Mouse (Mus musculus): Measurements from ENCODE around the gene Anxa2. TPM values are rescaled to one million over a fixed set of nuclear protein-coding genes. Genes with fewer than 3 reads are reported as not detected.

Anxa2 gene
- polyA plus RNA-seq, 1 experiment from 2014 or later = 317 TPM

DNA sequence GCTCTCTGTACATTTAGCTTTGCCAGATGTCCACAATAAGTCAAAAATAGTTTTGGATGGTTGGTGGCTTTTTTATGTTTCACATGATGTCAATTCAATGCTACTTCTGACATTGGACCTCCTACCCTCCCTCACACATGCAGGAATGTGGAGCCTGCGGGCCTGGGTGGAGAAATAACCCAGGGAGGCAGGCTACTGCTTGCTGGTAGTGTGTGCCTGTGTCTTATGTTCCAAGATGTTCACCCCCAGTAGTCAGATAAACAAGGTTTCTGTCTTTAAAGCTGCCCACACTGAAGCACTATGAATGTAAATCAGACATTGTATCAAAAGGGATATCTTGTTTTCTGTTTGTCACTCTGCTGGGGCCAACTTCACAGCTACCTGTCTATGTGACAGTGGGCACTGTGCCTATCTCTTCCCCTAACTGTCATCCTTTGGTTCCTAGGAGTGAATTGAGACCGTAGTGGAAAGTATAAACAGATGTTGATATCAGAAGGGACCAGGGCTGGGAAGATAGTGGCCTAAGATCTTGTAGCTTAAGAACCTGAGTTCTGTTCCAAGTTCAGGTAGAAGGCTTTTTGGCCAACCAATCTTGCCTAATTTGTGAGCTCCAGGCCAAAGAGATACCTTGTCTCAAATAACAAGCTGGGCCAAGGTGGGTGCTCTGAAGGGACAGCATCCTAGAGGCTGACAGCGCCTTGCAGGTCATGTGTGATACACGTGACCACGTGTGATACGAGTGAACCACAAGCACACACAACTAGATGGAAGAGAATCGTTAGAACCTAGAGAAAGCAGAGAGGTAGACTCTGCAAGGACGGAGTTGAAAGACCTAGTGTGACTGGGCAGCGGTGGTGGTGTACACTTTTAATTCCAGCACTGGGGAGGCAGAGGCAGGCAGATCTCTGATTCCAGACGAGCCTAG is 1.3 kb upstream of the Anxa2 start:
- Histone ChIP-seq H3K4me1 (peaks cover 26% of the 10 kb centered on the region), H3K4me3 (no peak overlapping the region), H3K9me3 (replicated peaks) (no peaks in the 10 kb centered on the region), H3K27me3 (peaks cover 31% of the 10 kb centered on the region), H3K36me3 (no peaks in the 10 kb centered on the region), H3K9ac (no peak overlapping the region), H3K4me2 (replicated peaks) (no peak overlapping the region), H3K27ac (no peak overlapping the region)
- WGBS = 93% methylated on average over 10 of the region's 10 CpGs
- ATAC-seq (ENCODE audit: low FRiP score) = no peak

DNA sequence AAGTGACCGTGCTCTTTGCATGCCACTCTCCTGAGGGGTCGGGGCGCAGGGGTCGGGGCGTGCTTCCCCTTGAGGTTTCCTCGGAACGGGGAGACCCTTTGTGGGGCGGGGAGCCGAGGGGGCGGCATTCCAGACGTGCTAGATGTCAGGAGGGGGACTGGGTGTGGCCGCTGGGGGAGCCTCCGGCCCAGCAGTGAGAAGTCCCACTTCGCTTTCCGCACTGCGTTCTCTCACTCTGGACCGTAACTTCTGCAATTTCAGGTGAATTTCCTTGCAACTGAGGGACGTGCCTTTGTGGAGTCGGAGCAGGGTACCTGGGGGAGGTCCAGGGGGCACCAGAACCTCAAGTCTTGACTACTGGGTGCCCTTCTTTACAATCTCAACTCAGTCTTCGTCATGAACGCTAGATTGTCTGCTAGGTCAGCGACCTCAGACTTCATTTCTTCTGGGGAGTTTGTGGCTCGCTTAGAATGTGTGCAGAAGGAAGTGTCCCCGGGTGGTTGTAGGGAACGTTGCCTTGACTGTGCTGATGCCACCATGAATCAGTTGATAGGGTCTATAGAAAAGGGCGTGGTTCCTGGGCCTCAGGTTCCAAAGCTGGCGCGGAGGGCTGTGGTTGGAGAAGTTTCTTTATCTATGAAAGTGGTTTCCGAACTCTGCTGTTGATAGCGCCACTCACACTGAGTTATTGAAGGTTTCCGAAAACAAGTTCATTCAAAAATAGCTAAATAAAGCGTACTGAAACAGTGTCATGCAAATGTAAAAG is 664 bp downstream of the Anxa2 start:
- Histone ChIP-seq H3K4me1 (peaks cover 39% of the 10 kb centered on the region), H3K27ac (peak overlapping the region; percentile 72), H3K9me3 (replicated peaks) (no peaks in the 10 kb centered on the region), H3K4me3 (peak overlapping the region; percentile 48), H3K27me3 (peaks cover 31% of the 10 kb centered on the region), H3K36me3 (no peaks in the 10 kb centered on the region), H3K4me2 (replicated peaks) (peak overlapping the region; percentile 74), H3K9ac (peak overlapping the region; percentile 65)
- no peak; the same call in 1 of the 2 replicates for ATAC-seq (ENCODE audit: low FRiP score)
- WGBS = 7% methylated on average over 32 of the region's 32 CpGs

DNA sequence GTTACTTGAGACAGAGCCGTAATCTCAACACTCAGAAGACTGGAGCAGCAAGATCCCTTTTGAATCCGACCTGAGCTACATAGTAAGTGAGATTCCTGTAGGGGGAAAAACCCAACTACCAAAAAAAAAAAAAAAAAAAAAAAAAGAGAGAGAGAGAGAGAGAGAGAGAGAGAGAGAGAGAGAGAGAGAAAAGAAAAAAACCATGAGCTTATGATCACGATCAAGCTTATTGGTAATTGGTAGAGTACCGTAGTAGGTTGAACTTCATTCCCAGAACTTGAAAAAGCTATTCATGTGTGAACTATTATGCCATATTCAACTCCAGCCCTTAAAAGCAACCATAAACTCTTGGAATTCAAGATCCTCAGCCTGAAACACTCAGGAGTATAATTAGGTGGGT is 1.3 kb downstream of the Anxa2 start:
- H3K4me1 ChIP-seq = peaks cover 43% of the 10 kb centered on the region
- H3K36me3 ChIP-seq = no peaks in the 10 kb centered on the region
- ATAC-seq (ENCODE audit: low FRiP score) = no peak
- no peak overlapping the region for H3K9ac ChIP-seq
- peak overlapping the region; percentile 74 for H3K4me2 ChIP-seq (replicated peaks)
- peak overlapping the region; percentile 48; the same call in 1 of the 2 replicates for H3K4me3 ChIP-seq
- H3K27ac ChIP-seq = no peak overlapping the region
- H3K9me3 ChIP-seq (replicated peaks) = no peaks in the 10 kb centered on the region
- H3K27me3 ChIP-seq = peaks cover 31% of the 10 kb centered on the region
- 64% methylated on average over 4 of the region's 4 CpGs for WGBS

DNA sequence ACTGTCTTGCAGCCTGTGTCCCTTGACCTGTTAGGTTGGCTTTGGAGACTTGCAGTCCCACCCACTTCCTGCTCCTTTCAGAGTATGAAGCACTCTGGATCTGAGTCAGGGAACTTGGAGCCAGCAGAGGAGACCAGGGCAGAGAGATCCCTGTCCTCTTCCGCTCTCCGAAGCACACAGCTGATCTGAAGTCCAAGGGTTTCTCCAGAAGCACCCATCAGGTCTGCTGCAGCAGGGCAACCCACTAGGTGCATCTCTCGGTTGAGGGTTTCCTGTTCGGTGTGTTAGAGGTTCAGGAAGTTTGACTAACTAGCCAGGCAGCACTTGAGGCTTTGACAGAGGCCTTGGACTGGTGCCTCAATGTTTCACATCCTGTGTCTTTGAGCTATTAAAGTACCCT is 2.0 kb downstream of the Anxa2 start:
- H3K4me1 ChIP-seq = peaks cover 43% of the 10 kb centered on the region
- H3K9me3 ChIP-seq (replicated peaks) = no peaks in the 10 kb centered on the region
- 0 out of 2 replicates have a peak overlapping the region, but pooled peaks have one; percentile 40 for H3K27ac ChIP-seq
- ATAC-seq (ENCODE audit: low FRiP score) = no peak
- 63% methylated on average over 4 of the region's 4 CpGs for WGBS
- peaks cover 31% of the 10 kb centered on the region for H3K27me3 ChIP-seq
- no peaks in the 10 kb centered on the region for H3K36me3 ChIP-seq
- peak overlapping the region; percentile 4; the same call in 1 of the 2 replicates for H3K4me3 ChIP-seq
- no peak overlapping the region for H3K9ac ChIP-seq
- peak overlapping the region; percentile 28 for H3K4me2 ChIP-seq (replicated peaks)

DNA sequence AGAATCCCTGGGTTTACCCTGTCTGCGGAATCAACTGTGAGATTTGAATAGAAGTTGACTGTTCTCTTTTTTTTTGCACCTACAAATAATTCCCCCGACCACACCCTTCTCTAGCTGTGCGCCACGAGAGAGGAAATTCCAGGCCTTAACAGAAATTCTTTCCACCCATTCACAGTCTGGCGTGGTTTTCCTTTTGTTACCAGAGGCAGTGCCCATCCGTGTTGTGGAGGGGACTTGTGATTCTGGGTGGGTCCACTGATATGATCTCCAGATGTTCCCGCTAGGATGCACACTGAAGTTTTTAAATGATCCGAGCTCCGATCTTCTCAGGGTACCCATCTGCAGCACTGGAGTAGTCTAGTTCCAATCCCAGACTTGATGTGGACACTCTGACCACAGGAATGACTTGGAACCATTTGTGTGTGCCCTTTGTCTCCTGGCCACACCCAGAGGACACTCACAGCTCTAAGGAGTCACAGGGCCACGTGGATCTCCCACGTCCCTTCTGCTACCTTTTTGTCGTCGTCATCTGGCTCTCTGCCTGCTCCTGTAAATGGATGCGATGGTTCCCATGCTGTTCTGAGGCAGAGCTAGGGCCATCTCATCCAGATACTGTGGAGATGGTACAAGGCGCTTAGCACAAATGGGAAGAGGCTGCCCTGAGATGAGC is 3.1 kb downstream of the Anxa2 start:
- H3K4me3 ChIP-seq = no peak overlapping the region
- 80% methylated on average over 15 of the region's 15 CpGs for WGBS
- no peak for ATAC-seq (ENCODE audit: low FRiP score)
- H3K36me3 ChIP-seq = no peaks in the 10 kb centered on the region
- no peak overlapping the region for H3K9ac ChIP-seq
- 0 out of 2 replicates have a peak overlapping the region, but pooled peaks have one; percentile 30 for H3K27ac ChIP-seq
- H3K4me2 ChIP-seq (replicated peaks) = no peak overlapping the region
- no peaks in the 10 kb centered on the region for H3K9me3 ChIP-seq (replicated peaks)
- peaks cover 31% of the 10 kb centered on the region for H3K27me3 ChIP-seq
- H3K4me1 ChIP-seq = peaks cover 43% of the 10 kb centered on the region

DNA sequence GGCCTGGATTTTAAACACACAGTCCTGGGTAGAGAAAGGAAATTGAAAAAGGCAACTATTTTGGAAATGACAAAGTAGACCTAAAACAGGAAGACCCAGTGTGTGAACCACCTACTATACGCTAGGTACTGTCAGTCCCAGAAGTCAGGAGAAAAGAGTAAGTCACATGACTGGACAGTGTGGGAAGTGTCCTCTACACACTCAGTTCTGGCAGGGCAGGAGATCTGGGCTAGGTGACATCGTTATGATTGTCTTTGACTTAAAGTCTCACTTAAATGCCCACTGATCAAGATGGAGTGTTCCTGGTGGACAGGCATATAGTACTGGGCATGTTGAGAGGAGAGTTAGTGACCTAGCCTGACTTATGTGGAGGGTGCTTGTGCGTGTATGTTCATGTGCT is 3.7 kb downstream of the Anxa2 start:
- no peak overlapping the region for H3K4me3 ChIP-seq
- no peak overlapping the region for H3K4me2 ChIP-seq (replicated peaks)
- H3K27ac ChIP-seq = peak overlapping the region; percentile 55; the same call in 1 of the 2 replicates
- peaks cover 43% of the 10 kb centered on the region for H3K4me1 ChIP-seq
- 90% methylated on average over 3 of the region's 3 CpGs for WGBS
- H3K36me3 ChIP-seq = no peaks in the 10 kb centered on the region
- no peak for ATAC-seq (ENCODE audit: low FRiP score)
- no peaks in the 10 kb centered on the region for H3K9me3 ChIP-seq (replicated peaks)
- H3K27me3 ChIP-seq = peaks cover 29% of the 10 kb centered on the region
- no peak overlapping the region for H3K9ac ChIP-seq

DNA sequence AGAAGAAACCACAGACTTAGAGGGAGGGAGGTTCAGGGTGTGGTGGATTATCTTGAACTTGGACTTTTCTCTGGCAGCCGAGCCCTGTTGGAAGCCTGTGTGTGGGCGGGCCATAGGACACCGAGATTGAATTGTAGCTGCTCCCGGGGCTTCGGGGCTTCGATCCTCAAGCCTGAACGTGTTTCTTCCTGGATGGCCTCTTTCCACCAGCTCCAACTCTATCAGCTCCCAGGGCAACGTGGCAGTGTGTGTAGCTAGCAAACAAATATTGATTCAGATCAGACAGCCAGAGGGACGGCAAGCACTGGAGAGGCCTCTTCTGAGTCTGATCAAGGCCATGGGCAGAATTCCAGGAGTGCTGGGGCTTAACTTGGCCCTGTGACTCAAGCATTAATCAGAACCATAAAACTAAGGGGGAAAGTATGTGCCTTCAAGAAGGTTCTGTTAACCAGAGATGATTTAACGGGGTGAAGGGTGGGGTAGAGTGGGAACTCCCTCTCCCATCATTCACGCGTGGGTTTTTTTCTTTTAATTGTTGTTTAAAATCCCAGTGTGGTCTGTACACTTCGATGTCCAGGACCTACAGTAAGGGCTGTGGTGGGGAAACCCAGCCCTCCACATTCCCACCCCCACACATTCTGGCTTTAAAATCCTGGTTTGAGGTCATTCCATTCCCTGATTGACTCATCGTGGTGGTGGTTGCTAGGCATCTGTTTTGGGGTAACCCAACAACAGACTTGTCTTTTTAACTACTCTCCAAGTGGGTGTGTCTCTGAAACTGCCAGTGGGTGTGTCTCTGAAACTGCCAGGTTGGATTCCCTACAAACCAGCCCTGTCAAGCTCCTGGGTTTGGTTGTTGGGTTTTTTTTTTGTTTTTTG is 4.6 kb downstream of the Anxa2 start:
- Histone ChIP-seq H3K4me2 (replicated peaks) (0 out of 2 replicates have a peak overlapping the region, but pooled peaks have one; percentile 11), H3K27ac (peak overlapping the region; percentile 55), H3K27me3 (peaks cover 24% of the 10 kb centered on the region), H3K4me3 (no peak overlapping the region), H3K9me3 (replicated peaks) (no peaks in the 10 kb centered on the region), H3K4me1 (peaks cover 41% of the 10 kb centered on the region), H3K36me3 (no peaks in the 10 kb centered on the region), H3K9ac (no peak overlapping the region)
- no peak for ATAC-seq (ENCODE audit: low FRiP score)
- 69% methylated on average over 14 of the region's 14 CpGs for WGBS

DNA sequence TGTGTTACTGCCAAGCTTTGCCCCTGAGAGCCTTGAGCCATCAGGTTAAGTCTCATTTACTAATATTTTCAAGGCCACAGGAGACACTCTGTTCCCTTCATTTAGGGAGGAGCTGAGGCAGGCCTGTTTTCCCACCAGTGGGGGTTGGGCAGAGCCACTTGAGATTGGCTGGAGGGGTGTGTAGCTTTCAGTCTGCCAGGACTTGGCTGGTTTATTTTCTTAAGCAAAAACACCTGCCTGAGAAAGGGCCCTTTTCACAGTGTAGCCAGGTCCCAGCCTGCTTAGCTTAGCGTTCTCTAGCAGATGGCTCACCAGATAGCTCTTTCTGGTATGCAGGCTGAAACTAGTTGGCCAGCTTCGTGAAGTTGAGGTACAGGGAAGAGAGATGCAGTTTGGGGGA is 5.6 kb downstream of the Anxa2 start:
- Histone ChIP-seq H3K4me3 (no peak overlapping the region), H3K36me3 (no peaks in the 10 kb centered on the region), H3K27ac (no peak overlapping the region; the same call in 1 of the 2 replicates), H3K27me3 (peaks cover 14% of the 10 kb centered on the region), H3K9ac (no peak overlapping the region), H3K4me1 (peaks cover 31% of the 10 kb centered on the region), H3K9me3 (replicated peaks) (no peaks in the 10 kb centered on the region), H3K4me2 (replicated peaks) (no peak overlapping the region)
- ATAC-seq (ENCODE audit: low FRiP score) = no peak
- 64% methylated on average over 2 of the region's 2 CpGs for WGBS

DNA sequence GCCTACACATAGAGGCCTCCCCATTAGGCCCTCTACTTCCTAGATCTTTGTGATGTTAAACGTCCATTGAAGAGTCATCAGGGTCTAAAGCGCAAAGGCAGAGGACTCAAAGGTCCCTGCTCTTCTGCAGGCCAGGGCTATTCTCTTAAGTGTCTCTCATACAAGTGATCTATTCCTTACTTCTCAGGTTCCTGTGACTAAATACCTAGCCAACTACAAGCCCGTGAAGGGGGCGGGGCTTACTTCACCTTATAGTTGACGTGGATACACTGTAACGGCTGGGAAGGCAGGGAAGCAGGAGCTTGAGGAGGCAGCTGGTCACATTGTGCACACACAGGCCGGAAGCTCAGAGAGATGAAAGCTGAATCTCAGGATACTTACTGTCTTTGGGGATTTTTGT is 6.5 kb downstream of the Anxa2 start:
- ATAC-seq (ENCODE audit: low FRiP score) = no peak

DNA sequence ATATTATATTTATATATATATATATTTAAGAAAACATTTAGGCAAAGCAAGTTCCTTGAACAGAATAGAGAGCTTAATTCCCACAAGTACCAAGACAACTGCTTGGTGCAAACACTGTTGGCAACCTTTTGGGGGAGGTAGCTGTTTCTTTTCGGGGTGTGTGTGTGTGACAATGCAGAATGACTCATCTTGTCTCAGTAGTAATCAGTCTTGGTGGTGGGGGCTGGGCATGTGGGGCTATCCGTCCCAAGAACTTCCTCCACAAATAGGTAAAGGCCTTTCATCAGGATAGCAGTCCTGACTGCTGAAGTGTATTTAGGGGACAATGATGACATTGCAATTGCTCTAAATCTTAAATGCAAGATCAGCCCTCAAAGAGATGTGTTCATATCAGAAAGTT is 9.6 kb downstream of the Anxa2 start:
- Histone ChIP-seq H3K9me3 (replicated peaks) (no peaks in the 10 kb centered on the region), H3K36me3 (no peaks in the 10 kb centered on the region), H3K27ac (no peak overlapping the region), H3K9ac (no peak overlapping the region), H3K27me3 (no peaks in the 10 kb centered on the region), H3K4me2 (replicated peaks) (no peak overlapping the region), H3K4me3 (no peak overlapping the region), H3K4me1 (peaks cover 25% of the 10 kb centered on the region)
- no peak for ATAC-seq (ENCODE audit: low FRiP score)
- 83% methylated on average over 2 of the region's 2 CpGs for WGBS

More for the DNA sequence above, 6.5 kb downstream of the Anxa2 start:
- H3K9ac ChIP-seq = no peak overlapping the region
- no peak overlapping the region for H3K4me3 ChIP-seq
- peaks cover 28% of the 10 kb centered on the region for H3K4me1 ChIP-seq
- no peaks in the 10 kb centered on the region for H3K9me3 ChIP-seq (replicated peaks)
- H3K4me2 ChIP-seq (replicated peaks) = no peak overlapping the region
- H3K36me3 ChIP-seq = no peaks in the 10 kb centered on the region
- 88% methylated on average over 7 of the region's 7 CpGs for WGBS
- H3K27me3 ChIP-seq = peaks cover 7% of the 10 kb centered on the region
- H3K27ac ChIP-seq = no peak overlapping the region

DNA sequence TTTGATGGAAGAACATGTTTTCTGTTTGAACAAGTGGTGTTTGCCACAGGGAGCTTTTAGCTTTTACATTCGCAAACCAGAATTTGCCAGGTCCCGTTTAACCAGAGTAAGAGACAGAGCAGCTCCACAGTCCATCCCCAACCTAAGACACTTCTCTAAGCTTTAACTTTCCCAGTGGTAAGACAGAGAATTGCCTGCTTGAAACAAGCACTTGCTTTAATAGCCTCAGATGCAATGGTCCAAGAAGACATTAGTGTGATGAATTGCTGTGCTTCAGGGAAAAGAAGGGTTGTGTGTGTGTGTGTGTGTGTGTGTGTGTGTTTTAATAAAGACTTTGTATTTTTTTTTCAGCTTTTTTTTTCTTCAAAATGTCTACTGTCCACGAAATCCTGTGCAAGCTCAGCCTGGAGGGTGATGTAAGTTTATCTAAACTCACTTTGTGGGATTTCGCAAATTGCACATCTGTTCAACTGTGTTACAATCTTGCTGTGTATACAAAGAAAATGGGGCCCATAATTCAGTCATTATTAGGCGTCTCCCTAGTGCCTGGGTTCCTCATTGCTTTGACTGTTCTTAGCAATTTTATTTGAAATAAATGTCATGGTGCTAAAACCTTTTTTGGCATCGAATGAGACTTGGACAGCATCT is 10.8 kb downstream of the Anxa2 start:
- Histone ChIP-seq H3K27me3 (no peaks in the 10 kb centered on the region), H3K36me3 (no peaks in the 10 kb centered on the region), H3K4me3 (no peak overlapping the region), H3K9me3 (replicated peaks) (no peaks in the 10 kb centered on the region), H3K4me2 (replicated peaks) (no peak overlapping the region), H3K27ac (no peak overlapping the region), H3K4me1 (peaks cover 25% of the 10 kb centered on the region), H3K9ac (no peak overlapping the region)
- no peak for ATAC-seq (ENCODE audit: low FRiP score)
- WGBS = 83% methylated on average over 6 of the region's 6 CpGs
